Mouse (Mus musculus) lung, adult 2 months (tissue): ENCODE measurements around the gene S100a11.

Experiments
- CTCF ChIP-seq: fragments of 200-500 bp; IDR thresholded peaks from 2 replicates; pipeline ENCODE4 v1.5.1; 2011; ENCODE audit warnings: mild to moderate bottlenecking, low read length, control low read depth; ENCODE audit not compliant: insufficient read depth
- POLR2A ChIP-seq: fragments of 200-500 bp; IDR thresholded peaks from 2 replicates; pipeline ENCODE4 v1.6.1; 2011; ENCODE audit warnings: low read depth, mild to moderate bottlenecking, control low read depth, low read length, borderline replicate concordance; ENCODE audit errors: extremely low read depth

- no peak for TF ChIP-seq CTCF
- no peak for TF ChIP-seq POLR2A
Observed at GRCm38 (mm10) chr3:93553765-93554378, 33.6 kb downstream of the S100a11 start.
